In the genomic region with DNA sequence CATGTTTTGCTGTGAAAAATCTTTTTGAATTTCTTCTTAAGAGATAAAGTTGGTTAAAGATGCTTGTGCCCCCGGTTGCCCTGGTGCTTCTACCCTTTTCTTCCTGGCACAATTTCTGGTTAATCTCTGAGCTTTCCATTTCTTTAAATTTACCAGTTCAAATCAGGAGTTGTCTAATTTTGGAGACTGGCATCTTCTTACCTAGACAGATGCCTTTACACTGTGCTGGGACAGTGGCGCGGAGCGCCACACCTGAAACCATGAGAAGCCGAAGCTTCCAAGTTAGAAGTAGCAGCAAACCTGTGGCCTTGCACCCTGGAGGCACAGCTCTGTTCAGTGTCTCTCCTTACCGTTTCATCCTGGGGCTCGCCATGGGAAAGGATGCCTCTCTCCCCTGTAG, we compare ENCODE assay signal across 8 mouse cellular contexts. TPM values are rescaled to one million over a fixed set of nuclear protein-coding genes. Genes with fewer than 3 reads are reported as not detected.
DNase-seq lines count a peak whose midpoint lies in the region; ATAC-seq and TF ChIP-seq lines count a peak whose summit lies in the region.
"Had no signal": no experiment of that assay in that cellular context is flagged by ENCODE, and none has a peak within 500 bp of the region (broad histone marks: within the 10 kb centered on the region; RNA-seq: fewer than 3 reads in every experiment).

No protein-coding gene starts in this region.

- peak overlapping the region; percentile 37 for H3K4me2 ChIP-seq in neural tube, embryonic 11.5 days (ENCODE audit: low read depth)
- H3K4me2 ChIP-seq in heart, postnatal 0 days (ENCODE audit: low read depth, low read length) = peak overlapping the region; percentile 70
- peak overlapping the region; percentile 44; the same call in 1 of the 2 replicates for H3K4me2 ChIP-seq in liver, embryonic 16.5 days (ENCODE audit: low read depth, low read length)

- ATAC-seq in neural tube, embryonic 11.5 days (ENCODE audit: insufficient read depth, low FRiP score, low TSS enrichment) = no peak
- ATAC-seq in heart, postnatal 0 days (ENCODE audit: insufficient read depth, low read depth) = no peak
- no peak for ATAC-seq in liver, embryonic 16.5 days (ENCODE audit: low read depth)
- ATAC-seq in megakaryocyte progenitor cell, adult 5-6 weeks (replicated peaks; ENCODE audit: poor library complexity) = no peak

- WGBS in neural tube, embryonic 11.5 days = 27% methylated on average over 7 of the region's 7 CpGs
- 49% methylated on average over 7 of the region's 7 CpGs for WGBS in heart, postnatal 0 days
- WGBS in liver, embryonic 16.5 days (ENCODE audit: insufficient replicate concordance) = 28% methylated on average over 7 of the region's 7 CpGs

- no peaks in the 10 kb centered on the region for H3K36me3 ChIP-seq in neural tube, embryonic 11.5 days (ENCODE audit: control insufficient read depth, insufficient read depth, low read length)
- H3K36me3 ChIP-seq in heart, postnatal 0 days (replicated peaks; ENCODE audit: control insufficient read depth, insufficient read depth, low read length) = no peaks in the 10 kb centered on the region
- no peaks in the 10 kb centered on the region for H3K36me3 ChIP-seq in liver, embryonic 16.5 days (ENCODE audit: control insufficient read depth, insufficient read depth)

- no peak for TF ChIP-seq CTCF in heart, postnatal 0 days (IDR thresholded peaks at IDR 0.05; ENCODE audit: low read depth)

- TF ChIP-seq EP300 in heart, postnatal 0 days (IDR thresholded peaks at IDR 0.05; ENCODE audit: low read depth) = no peak

- peaks cover 13% of the 10 kb centered on the region for H3K27me3 ChIP-seq in neural tube, embryonic 11.5 days (ENCODE audit: control insufficient read depth, insufficient read depth, low read length)
- H3K27me3 ChIP-seq in heart, postnatal 0 days (ENCODE audit: control insufficient read depth, insufficient read depth, low read length) = 0 out of 2 replicates have a peak, but pooled peaks cover 6% of the 10 kb centered on the region
- H3K27me3 ChIP-seq in liver, embryonic 16.5 days (ENCODE audit: control insufficient read depth, insufficient read depth, low read depth, low read length) = peaks cover 16% of the 10 kb centered on the region

- H3K4me1 ChIP-seq in neural tube, embryonic 11.5 days (ENCODE audit: control insufficient read depth, insufficient read depth, low read length) = 0 out of 2 replicates have a peak, but pooled peaks cover 6% of the 10 kb centered on the region
- peaks cover 15% of the 10 kb centered on the region for H3K4me1 ChIP-seq in heart, postnatal 0 days (ENCODE audit: control insufficient read depth, insufficient read depth)
- no peaks in the 10 kb centered on the region; the same call in none of the 2 replicates for H3K4me1 ChIP-seq in liver, embryonic 16.5 days (ENCODE audit: control insufficient read depth, low read depth, low read length)

- DNase-seq in neural tube, embryonic 11.5 days (ENCODE audit: low spot score) = no peak
- DNase-seq in neural tube, embryonic 10.5 days (ENCODE audit: extremely low spot score, low spot score) = no peak
- DNase-seq in heart, postnatal 0 days (ENCODE audit: low spot score) = no peak
- no peak for DNase-seq in adrenal gland, adult 18-20 months (ENCODE audit: low spot score in 2 of 2)
- no peak for DNase-seq in layer of hippocampus, adult 9-10 months (ENCODE audit: low spot score)
- DNase-seq: thymus, postnatal 36 days had no signal

- no peak overlapping the region for H3K27ac ChIP-seq in neural tube, embryonic 11.5 days (ENCODE audit: low read depth, low read length)
- H3K27ac ChIP-seq in heart, postnatal 0 days (ENCODE audit: low read depth) = 0 out of 2 replicates have a peak overlapping the region, but pooled peaks have one; percentile 47
- H3K27ac ChIP-seq in liver, embryonic 16.5 days (ENCODE audit: low read length) = no peak overlapping the region

- H3K4me3 ChIP-seq in neural tube, embryonic 11.5 days (ENCODE audit: low read depth, low read length) = peak overlapping the region; percentile 18
- H3K4me3 ChIP-seq in heart, postnatal 0 days (ENCODE audit: low read depth, low read length) = peak overlapping the region; percentile 56
- H3K4me3 ChIP-seq in liver, embryonic 16.5 days (ENCODE audit: low read depth, low read length) = peak overlapping the region; percentile 3; the same call in 1 of the 2 replicates

- no peaks in the 10 kb centered on the region for H3K9me3 ChIP-seq in neural tube, embryonic 11.5 days (ENCODE audit: control insufficient read depth, low read length)
- H3K9me3 ChIP-seq in heart, postnatal 0 days (replicated peaks; ENCODE audit: control insufficient read depth, low read length) = no peaks in the 10 kb centered on the region
- H3K9me3 ChIP-seq in liver, embryonic 16.5 days (replicated peaks; ENCODE audit: control insufficient read depth, low read length) = no peaks in the 10 kb centered on the region

- peak overlapping the region; percentile 5; the same call in 1 of the 2 replicates for H3K9ac ChIP-seq in neural tube, embryonic 11.5 days (ENCODE audit: low read length)
- H3K9ac ChIP-seq in heart, postnatal 0 days (replicated peaks; ENCODE audit: low read depth, low read length) = peak overlapping the region; percentile 60; the same call in 1 of the 2 replicates
- no peak overlapping the region for H3K9ac ChIP-seq in liver, embryonic 16.5 days (ENCODE audit: low read depth, low read length)

RNA-seq across cellular contexts. Expression of gene Tmem100, which starts 0.9 kb away (rescaled TPM):
- polyA plus RNA-seq in neural tube, embryonic 11.5 days (2014; fragmentation: Nextera tagmentation; extraction: Ambion mirVana) = 4.8 and 7.3 TPM in 2 replicates
- total RNA-seq in heart, postnatal 0 days (2014; rRNA removed; ENCODE audit: low replicate concordance) = 12.6 and 14.6 TPM in 2 replicates
- 16.1 and 18.3 TPM in 2 replicates for polyA plus RNA-seq in heart, postnatal 0 days (2015; fragmentation: Nextera tagmentation; extraction: Ambion mirVana)
- 0.45 and 0.55 TPM in 2 replicates for polyA plus RNA-seq in liver, embryonic 16.5 days (2015; fragmentation: Nextera tagmentation; extraction: Ambion mirVana)
- 1 to 10 TPM; 3.9 to 5.9 TPM for total RNA-seq in adrenal gland, adult 18-20 months (2021)
- 0.22 TPM in 1 of 2 replicates, not detected in the other for total RNA-seq in megakaryocyte progenitor cell, adult 5-6 weeks (2015)
- 0.17 TPM in 1 of 2 replicates, not detected in the other for total RNA-seq in megakaryocyte progenitor cell, adult 5-6 weeks (2017)

RNA-seq across cellular contexts. Expression of gene Pctp, which starts 28.4 kb away (rescaled TPM):
- 6.7 and 8.0 TPM in 2 replicates for polyA plus RNA-seq in neural tube, embryonic 11.5 days (2014; fragmentation: Nextera tagmentation; extraction: Ambion mirVana)
- total RNA-seq in heart, postnatal 0 days (2014; rRNA removed; ENCODE audit: low replicate concordance) = 5.1 and 5.6 TPM in 2 replicates
- polyA plus RNA-seq in heart, postnatal 0 days (2015; fragmentation: Nextera tagmentation; extraction: Ambion mirVana) = 5.7 and 6.5 TPM in 2 replicates
- polyA plus RNA-seq in liver, embryonic 16.5 days (2015; fragmentation: Nextera tagmentation; extraction: Ambion mirVana) = 15.2 and 17.5 TPM in 2 replicates
- total RNA-seq in adrenal gland, adult 18-20 months (2021) = 1 to 10 TPM; 6.7 to 7.1 TPM
- 14.3 and 17.8 TPM in 2 replicates for total RNA-seq in megakaryocyte progenitor cell, adult 5-6 weeks (2015)
- total RNA-seq in megakaryocyte progenitor cell, adult 5-6 weeks (2017) = 24.9 and 25.4 TPM in 2 replicates

Comparison
In these comparisons a context has a peak if more than half of its experiments do, and no peak if none do; other contexts are left out.
1. H3K4me3 ChIP-seq: peak in every context shown above with its lines; median percentile 56 in heart, postnatal 0 days; 18 in neural tube, embryonic 11.5 days; 3 in liver, embryonic 16.5 days.